Mouse (Mus musculus) kidney, embryonic 16.5 days (tissue): Measurements from ENCODE around the gene Gli3. TPM values are rescaled to one million over a fixed set of nuclear protein-coding genes. Genes with fewer than 3 reads are reported as not detected.

ENCODE experiments used
- ATAC-seq: fragments of 200-750 bp; cut with Nextera tagmentation; 2 replicates; pipeline ENCODE4 v1.8.0; 2017; ENCODE audit warnings: moderate TSS enrichment; ENCODE audit not compliant: low FRiP score, low TSS enrichment
- H3K27ac ChIP-seq: fragments of 300-500 bp; sonication (generic); 2 replicates; pipeline ENCODE4 v1.5.1; 2014; ENCODE audit warnings: low read length
- H3K27me3 ChIP-seq: fragments of 300-500 bp; sonication (generic); 2 replicates; pipeline ENCODE4 v1.6.1; 2014; ENCODE audit warnings: low read length, control low read depth, mixed read lengths; ENCODE audit not compliant: insufficient read depth
- H3K36me3 ChIP-seq: fragments of 300-500 bp; sonication (generic); 2 replicates; pipeline ENCODE4 v1.6.1; 2014; ENCODE audit warnings: low read length, control low read depth, mixed read lengths; ENCODE audit not compliant: insufficient read depth
- H3K4me1 ChIP-seq: fragments of 300-500 bp; sonication (generic); 2 replicates; pipeline ENCODE4 v1.6.1; 2014; ENCODE audit warnings: low read length, control low read depth, mixed read lengths; ENCODE audit not compliant: insufficient read depth
- H3K4me2 ChIP-seq: fragments of 300-500 bp; sonication (generic); replicated peaks from 2 replicates; pipeline ENCODE4 v1.6.1; 2014; ENCODE audit warnings: low read depth, low read length
- H3K4me3 ChIP-seq: fragments of 300-500 bp; sonication (generic); 2 replicates; pipeline ENCODE4 v1.5.1; 2014; ENCODE audit warnings: mild to moderate bottlenecking, low read length
- H3K9ac ChIP-seq: fragments of 300-500 bp; sonication (generic); replicated peaks from 2 replicates; pipeline ENCODE4 v1.6.1; 2014; ENCODE audit warnings: low read length
- H3K9me3 ChIP-seq: fragments of 300-500 bp; sonication (generic); 2 replicates; pipeline ENCODE4 v1.6.1; 2016; ENCODE audit warnings: low read length, control low read depth
- WGBS: fragments of 180-500 bp; shearing (Covaris S2); extraction: QIAGEN DNeasy Blood & Tissue Kit; methylation state at CpG from one replicate; pipeline ENCODE4 v1.1.7; 2014; 5-methylcytosine and 5-hydroxymethylcytosine counted together
- polyA plus RNA-seq: library from polyadenylated mRNA; unstranded; fragments of >200 nt; fragmentation: Nextera tagmentation; extraction: Ambion mirVana; gene quantifications from 2 replicates; pipeline ENCODE4 v1.2.1, GENCODE M21; 2015

Gli3 gene
- polyA plus RNA-seq, 1 experiment from 2014 or later, result 11.6 TPM

GRCm38 (mm10) chr13:15545346-15545896 is 82.4 kb downstream of the Gli3 start:
- Histone ChIP-seq H3K36me3 (no peaks in the 10 kb centered on the region), H3K4me3 (no peak overlapping the region), H3K4me2 (no peak overlapping the region), H3K27me3 (no peaks in the 10 kb centered on the region), H3K9ac (no peak overlapping the region), H3K27ac (no peak overlapping the region), H3K4me1 (peaks cover 55% of the 10 kb centered on the region), H3K9me3 (no peaks in the 10 kb centered on the region)
- ATAC-seq, result no peak
- 66% methylated on average over 4 of the region's 4 CpGs for WGBS

- no peak for ATAC-seq
- H3K4me1 ChIP-seq, result peaks cover 58% of the 10 kb centered on the region
- no peaks in the 10 kb centered on the region for H3K9me3 ChIP-seq
- no peak overlapping the region for H3K4me3 ChIP-seq
- no peak overlapping the region for H3K27ac ChIP-seq
- no peaks in the 10 kb centered on the region for H3K36me3 ChIP-seq
- no peak overlapping the region for H3K4me2 ChIP-seq
- WGBS, result 78% methylated on average over 4 of the region's 4 CpGs
- H3K27me3 ChIP-seq, result no peaks in the 10 kb centered on the region
- no peak overlapping the region for H3K9ac ChIP-seq
Observed at GRCm38 (mm10) chr13:15546258-15546657, 83.2 kb downstream of the Gli3 start.

DNA sequence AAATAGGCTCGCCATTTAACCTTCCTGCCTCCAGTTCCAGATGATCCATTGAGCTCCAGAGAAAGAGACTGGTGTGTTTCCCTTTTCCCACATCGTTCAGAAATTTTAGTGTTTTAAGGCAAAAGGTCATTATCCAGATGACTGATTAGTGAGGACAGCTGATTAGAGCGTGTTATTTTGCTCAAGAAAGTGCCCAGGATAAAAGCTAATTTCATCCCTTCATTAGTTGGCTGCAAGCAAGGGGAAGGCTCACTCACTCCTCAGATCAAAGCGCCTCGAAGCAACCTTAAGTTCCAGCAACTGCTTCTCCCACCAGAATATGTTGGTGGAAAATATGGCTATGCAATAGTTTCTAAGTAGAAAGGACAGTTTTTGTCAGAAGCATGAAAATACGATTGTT is 86.4 kb downstream of the Gli3 start:
- H3K27ac ChIP-seq, result no peak overlapping the region
- no peaks in the 10 kb centered on the region for H3K9me3 ChIP-seq
- no peak overlapping the region for H3K4me2 ChIP-seq
- H3K36me3 ChIP-seq, result no peaks in the 10 kb centered on the region
- ATAC-seq, result no peak
- H3K4me3 ChIP-seq, result no peak overlapping the region
- WGBS, result 40% methylated on average over 6 of the region's 6 CpGs
- no peak overlapping the region for H3K9ac ChIP-seq
- H3K4me1 ChIP-seq, result peaks cover 36% of the 10 kb centered on the region
- H3K27me3 ChIP-seq, result no peaks in the 10 kb centered on the region

DNA sequence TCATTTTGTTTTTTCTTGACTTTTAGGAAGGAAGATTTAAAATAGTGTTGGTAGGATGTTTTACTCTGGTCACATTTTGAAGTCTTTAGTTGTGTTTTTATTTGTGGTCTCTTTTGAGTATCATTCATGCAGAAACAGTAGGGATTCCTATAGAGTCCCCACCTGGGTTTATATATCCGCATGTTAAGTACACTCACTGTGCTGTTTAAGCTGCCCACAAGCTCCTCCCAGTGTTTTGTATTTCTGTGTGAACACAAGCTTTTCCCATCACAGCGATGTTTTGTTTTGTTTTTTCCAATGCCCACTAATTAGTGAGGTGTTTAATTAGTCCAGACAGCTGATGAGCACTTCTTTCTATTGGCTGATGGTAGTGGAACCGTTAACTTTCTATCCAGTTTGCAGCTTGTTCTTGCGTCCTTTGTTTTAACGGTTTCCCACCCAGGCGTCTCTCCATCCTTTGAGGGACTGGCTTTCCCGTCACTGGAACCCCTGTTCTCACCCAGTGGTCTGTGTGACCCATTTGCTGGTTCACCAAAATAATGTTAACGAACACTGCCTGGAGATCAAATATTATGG is 87.1 kb downstream of the Gli3 start:
- no peak for ATAC-seq
- Histone ChIP-seq H3K4me1 (peaks cover 33% of the 10 kb centered on the region), H3K36me3 (no peaks in the 10 kb centered on the region), H3K27ac (no peak overlapping the region), H3K27me3 (no peaks in the 10 kb centered on the region), H3K4me3 (no peak overlapping the region), H3K4me2 (no peak overlapping the region), H3K9ac (no peak overlapping the region), H3K9me3 (no peaks in the 10 kb centered on the region)
- WGBS, result 69% methylated on average over 8 of the region's 8 CpGs

- H3K27me3 ChIP-seq, result no peaks in the 10 kb centered on the region
- H3K4me1 ChIP-seq, result peaks cover 27% of the 10 kb centered on the region
- H3K27ac ChIP-seq, result no peak overlapping the region
- H3K4me2 ChIP-seq, result no peak overlapping the region
- no peaks in the 10 kb centered on the region for H3K9me3 ChIP-seq
- no peak overlapping the region for H3K9ac ChIP-seq
- no peak for ATAC-seq
- WGBS, result 61% methylated on average over 6 of the region's 6 CpGs
- H3K4me3 ChIP-seq, result no peak overlapping the region
- no peaks in the 10 kb centered on the region for H3K36me3 ChIP-seq
Observed at GRCm38 (mm10) chr13:15550731-15551130, 87.7 kb downstream of the Gli3 start.

DNA sequence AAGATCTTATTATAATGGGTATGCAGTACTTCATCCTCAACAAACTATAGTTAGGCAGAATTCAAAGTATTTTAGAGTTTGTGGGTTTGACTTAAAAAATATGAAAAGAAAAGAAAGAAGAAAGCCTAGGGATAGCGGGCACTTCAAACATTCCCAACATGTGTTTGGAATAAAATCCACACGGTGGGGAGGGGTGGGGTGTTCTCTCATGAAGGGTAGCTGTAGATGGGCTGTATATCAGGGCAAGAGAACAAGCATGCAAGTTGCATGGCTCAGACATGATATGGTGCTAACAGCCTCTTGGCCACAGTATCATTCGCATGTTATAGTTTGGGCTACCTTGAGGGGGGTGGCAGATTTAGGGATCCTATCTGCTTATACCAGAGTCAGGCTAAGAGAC is 89.0 kb downstream of the Gli3 start:
- peaks cover 21% of the 10 kb centered on the region for H3K4me1 ChIP-seq
- H3K27ac ChIP-seq, result no peak overlapping the region
- no peaks in the 10 kb centered on the region for H3K36me3 ChIP-seq
- H3K9me3 ChIP-seq, result no peaks in the 10 kb centered on the region
- no peak overlapping the region for H3K4me3 ChIP-seq
- no peak overlapping the region for H3K9ac ChIP-seq
- H3K27me3 ChIP-seq, result no peaks in the 10 kb centered on the region
- ATAC-seq, result no peak
- no peak overlapping the region for H3K4me2 ChIP-seq
- WGBS, result 86% methylated on average over 3 of the region's 3 CpGs

DNA sequence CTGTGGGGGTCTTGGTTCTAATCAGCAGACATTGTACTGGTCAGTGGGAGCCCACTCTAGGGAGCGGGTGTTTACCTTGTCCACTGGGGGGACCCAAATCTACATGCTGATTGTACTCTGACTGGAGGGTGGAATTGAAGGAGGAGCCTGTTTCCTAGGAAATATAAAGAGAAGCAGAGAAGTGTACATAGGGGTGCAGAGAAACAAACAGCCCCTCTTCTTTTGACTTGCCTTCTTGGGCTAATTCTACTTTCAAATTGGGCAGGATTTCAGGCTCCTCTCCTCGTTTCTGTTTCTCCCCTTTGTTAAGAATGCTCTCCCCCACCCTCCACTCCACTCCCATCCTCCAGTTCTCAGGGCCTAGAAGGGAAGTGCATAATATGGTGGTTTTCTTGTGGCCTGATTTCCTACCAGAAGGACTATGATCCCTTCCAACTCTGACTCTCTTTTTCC is 93.6 kb downstream of the Gli3 start:
- Histone ChIP-seq H3K9me3 (no peaks in the 10 kb centered on the region), H3K4me2 (no peak overlapping the region), H3K27me3 (no peaks in the 10 kb centered on the region), H3K9ac (no peak overlapping the region), H3K36me3 (no peaks in the 10 kb centered on the region), H3K4me1 (peaks cover 18% of the 10 kb centered on the region; the same call in 1 of the 2 replicates), H3K4me3 (no peak overlapping the region), H3K27ac (no peak overlapping the region)
- ATAC-seq, result peak; percentile 69; the same call in 1 of the 2 replicates
- WGBS, result 43% methylated on average over 2 of the region's 2 CpGs

- H3K9ac ChIP-seq, result no peak overlapping the region
- no peak for ATAC-seq
- no peaks in the 10 kb centered on the region for H3K36me3 ChIP-seq
- peaks cover 18% of the 10 kb centered on the region; the same call in 1 of the 2 replicates for H3K4me1 ChIP-seq
- no peaks in the 10 kb centered on the region for H3K27me3 ChIP-seq
- no peak overlapping the region for H3K27ac ChIP-seq
- H3K4me3 ChIP-seq, result no peak overlapping the region
- no peak overlapping the region for H3K4me2 ChIP-seq
- 66% methylated on average over 3 of the region's 3 CpGs for WGBS
- H3K9me3 ChIP-seq, result no peaks in the 10 kb centered on the region
Observed at GRCm38 (mm10) chr13:15561441-15561840, 98.4 kb downstream of the Gli3 start.

DNA sequence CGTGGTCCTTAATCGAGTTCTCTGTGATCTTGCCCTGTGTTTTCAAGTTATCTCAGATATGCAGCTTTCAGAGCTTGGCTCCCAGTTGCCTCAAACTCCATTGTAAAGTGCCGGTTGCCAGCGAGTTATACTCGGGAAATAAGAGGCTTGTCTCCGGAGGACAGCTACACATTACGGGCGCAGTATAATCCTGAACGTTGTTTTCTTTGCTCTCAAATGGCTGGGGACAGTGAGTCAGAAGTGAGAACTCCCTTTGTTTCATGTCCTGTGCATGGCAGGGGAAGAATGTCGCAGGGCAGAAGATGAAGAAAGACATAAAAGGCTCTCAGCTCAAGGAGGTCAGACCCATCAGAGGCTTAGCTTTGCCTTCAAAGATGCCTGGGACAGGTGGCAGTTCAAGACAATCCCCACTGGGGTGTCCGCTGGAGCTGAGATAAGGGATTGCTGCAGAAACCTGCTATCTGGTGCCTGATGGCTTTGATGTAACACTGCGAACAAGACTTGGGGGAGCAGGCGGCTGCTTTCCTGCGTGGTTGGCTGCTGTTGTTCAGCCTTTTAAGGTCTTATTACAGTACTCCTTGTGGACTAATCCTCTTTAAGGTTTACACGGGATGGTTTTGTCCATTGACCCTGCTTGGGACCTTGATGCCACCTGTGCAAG is 108.0 kb downstream of the Gli3 start:
- H3K36me3 ChIP-seq, result no peaks in the 10 kb centered on the region
- H3K4me3 ChIP-seq, result no peak overlapping the region
- no peak overlapping the region for H3K27ac ChIP-seq
- no peak overlapping the region for H3K9ac ChIP-seq
- no peaks in the 10 kb centered on the region for H3K9me3 ChIP-seq
- no peaks in the 10 kb centered on the region for H3K4me1 ChIP-seq
- H3K4me2 ChIP-seq, result no peak overlapping the region
- no peaks in the 10 kb centered on the region for H3K27me3 ChIP-seq
- 36% methylated on average over 15 of the region's 15 CpGs for WGBS
- ATAC-seq, result no peak
